Mouse (Mus musculus): ENCODE data around the gene Nwd2.

The Nwd2 gene

GRCm38 (mm10) chr5:63649070-63649532 is at the start of gene Nwd2:
Gene Nwd2, plus strand, starts transcription at chr5:63649102.
- DNase-seq (ENCODE audit: low read depth), result no peak

- peak; percentile 36 for DNase-seq (ENCODE audit: low read depth)
Observed at GRCm38 (mm10) chr5:63607447-63607846, 41.5 kb upstream of the Nwd2 start.

GRCm38 (mm10) chr5:63616792-63617668 is 31.9 kb upstream of the Nwd2 start:
- no peak for DNase-seq (ENCODE audit: low read depth)

GRCm38 (mm10) chr5:63624123-63624522 is 24.8 kb upstream of the Nwd2 start:
- DNase-seq (ENCODE audit: low read depth), result no peak

GRCm38 (mm10) chr5:63627832-63628530 is 20.9 kb upstream of the Nwd2 start:
- DNase-seq (ENCODE audit: low read depth), result no peak

- DNase-seq (ENCODE audit: low read depth), result no peak
Observed at GRCm38 (mm10) chr5:63628531-63628871, 20.4 kb upstream of the Nwd2 start.

GRCm38 (mm10) chr5:63634636-63635035 is 14.3 kb upstream of the Nwd2 start:
- no peak for DNase-seq (ENCODE audit: low read depth)

GRCm38 (mm10) chr5:63648187-63648586 is 715 bp upstream of the Nwd2 start:
- no peak for DNase-seq (ENCODE audit: low read depth)

- no peak for DNase-seq (ENCODE audit: low read depth)
Observed at GRCm38 (mm10) chr5:63649533-63650464, 897 bp downstream of the Nwd2 start.

GRCm38 (mm10) chr5:63651813-63652212 is 2.9 kb downstream of the Nwd2 start:
- DNase-seq (ENCODE audit: low read depth), result no peak

- no peak for DNase-seq (ENCODE audit: low read depth)
Observed at GRCm38 (mm10) chr5:63652705-63653104, 3.8 kb downstream of the Nwd2 start.

GRCm38 (mm10) chr5:63666884-63667283 is 18.0 kb downstream of the Nwd2 start:
- no peak for DNase-seq (ENCODE audit: low read depth)

GRCm38 (mm10) chr5:63675934-63676333 is 27.0 kb downstream of the Nwd2 start:
- no peak for DNase-seq (ENCODE audit: low read depth)

- peak; percentile 64 for DNase-seq (ENCODE audit: low read depth)
Observed at GRCm38 (mm10) chr5:63689084-63689483, 40.2 kb downstream of the Nwd2 start.

GRCm38 (mm10) chr5:63696784-63697183 is 47.9 kb downstream of the Nwd2 start:
- no peak for DNase-seq (ENCODE audit: low read depth)

- no peak for DNase-seq (ENCODE audit: low read depth)
Observed at GRCm38 (mm10) chr5:63697196-63697595, 48.3 kb downstream of the Nwd2 start.

- DNase-seq (ENCODE audit: low read depth), result no peak
Observed at GRCm38 (mm10) chr5:63728955-63729354, 80.1 kb downstream of the Nwd2 start.

- no peak for DNase-seq (ENCODE audit: low read depth)
Observed at GRCm38 (mm10) chr5:63735521-63735920, 86.6 kb downstream of the Nwd2 start.

- DNase-seq (ENCODE audit: low read depth), result no peak
Observed at GRCm38 (mm10) chr5:63743426-63743825, 94.5 kb downstream of the Nwd2 start.

- DNase-seq (ENCODE audit: low read depth), result no peak
Observed at GRCm38 (mm10) chr5:63748299-63748698, 99.4 kb downstream of the Nwd2 start.

GRCm38 (mm10) chr5:63748759-63749158 is 99.9 kb downstream of the Nwd2 start:
- DNase-seq (ENCODE audit: low read depth), result no peak

GRCm38 (mm10) chr5:63755092-63755761 is 106.3 kb downstream of the Nwd2 start:
- peak; percentile 25 for DNase-seq (ENCODE audit: low read depth)
